Mouse (Mus musculus) CD4-positive helper T cell, adult 2 months (primary cell): ENCODE measurements around the gene Tmem205.

Experiments
- DNase-seq: peaks from one replicate; pipeline ENCODE4 v3.0.0-alpha.2; 2012; ENCODE audit warnings: low read depth, missing footprints, low spot score

Tmem205 gene

DNA sequence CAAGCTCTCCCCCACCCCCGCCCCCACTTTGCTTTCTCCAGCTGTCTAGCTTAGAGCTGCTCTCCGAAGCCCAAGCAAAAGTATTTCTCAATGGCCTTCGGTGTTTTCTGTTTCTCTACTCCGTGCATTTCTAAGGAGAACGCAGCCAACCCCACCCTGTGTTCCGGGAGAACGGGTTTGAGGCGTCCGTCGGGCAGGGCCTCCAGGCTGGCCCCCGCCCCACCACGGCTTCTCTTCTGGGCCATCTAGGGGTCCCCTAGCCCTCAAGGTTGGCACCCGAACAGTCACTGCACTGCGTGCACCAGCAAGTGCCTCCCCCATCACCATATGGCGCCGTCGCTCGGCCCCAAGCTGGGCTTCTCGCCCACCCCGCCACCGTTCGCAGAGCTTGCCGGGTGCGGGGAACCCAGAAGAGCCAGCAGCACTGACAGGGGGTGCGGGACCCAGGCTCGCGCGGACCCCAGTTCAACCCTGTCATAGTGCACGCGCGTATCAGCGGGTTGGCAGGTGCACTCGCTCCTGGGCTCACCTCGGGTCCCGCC lies 9.8 kb downstream of the Tmem205 start:
- DNase-seq: no peak

GRCm38 (mm10) chr9:21916851-21917492 lies 10.4 kb downstream of the Tmem205 start:
- no peak for DNase-seq

DNA sequence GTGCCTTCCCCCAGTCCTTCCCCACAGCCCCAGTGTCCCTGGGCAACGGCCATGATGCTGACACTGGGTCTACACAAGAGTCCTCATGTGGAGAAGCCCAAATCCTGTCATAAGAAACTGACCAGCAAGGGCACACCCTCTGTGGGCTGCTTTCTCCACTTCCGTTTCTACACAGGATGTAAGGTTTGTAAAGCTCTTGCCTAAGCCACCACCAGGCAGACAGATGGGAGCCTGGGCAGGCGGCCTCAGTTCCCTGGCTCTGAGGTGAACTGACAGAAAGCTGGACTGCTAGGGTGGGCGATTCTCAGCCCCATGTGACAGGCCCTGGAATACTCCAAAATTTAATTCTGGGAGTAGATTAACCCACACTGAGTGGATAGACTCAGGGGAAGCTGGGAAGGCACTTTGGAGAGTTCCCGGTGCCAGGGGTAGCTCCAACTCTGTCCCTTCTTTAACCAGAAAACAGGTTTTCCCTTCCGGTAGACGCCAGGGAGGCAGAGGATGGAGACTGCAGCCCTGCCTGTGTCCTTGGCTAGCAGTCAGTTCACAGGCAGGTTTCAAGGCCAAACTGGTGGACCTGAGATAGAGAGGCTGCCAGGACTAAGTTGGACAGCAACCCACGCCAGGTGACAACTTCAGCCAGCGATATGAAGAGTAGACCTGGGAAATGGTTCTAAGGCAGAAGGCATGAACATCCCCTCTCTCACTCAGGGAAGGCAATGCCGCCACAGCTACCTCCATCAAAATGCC lies 17.7 kb downstream of the Tmem205 start:
- peak; percentile 26 for DNase-seq

DNA sequence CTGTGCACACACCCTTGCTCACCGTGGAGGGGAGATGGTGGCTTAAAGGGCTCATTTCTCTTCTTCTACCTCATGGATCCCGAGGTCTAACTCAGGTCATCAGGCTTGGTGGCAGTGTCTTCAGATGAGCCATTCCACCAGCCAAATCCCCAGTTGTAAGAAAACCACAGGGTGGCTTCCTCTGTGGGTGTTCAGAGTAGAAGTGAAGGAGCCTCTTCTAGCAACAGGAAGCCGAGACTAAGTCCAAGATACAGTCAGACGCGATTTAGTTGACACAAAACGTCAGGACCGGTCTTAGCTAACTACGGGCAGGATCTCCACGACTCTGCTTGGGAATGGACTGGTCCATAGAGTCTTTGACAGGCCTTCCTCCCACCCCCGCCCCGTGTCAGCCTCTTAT lies 19.1 kb downstream of the Tmem205 start:
- peak; percentile 30 for DNase-seq

DNA sequence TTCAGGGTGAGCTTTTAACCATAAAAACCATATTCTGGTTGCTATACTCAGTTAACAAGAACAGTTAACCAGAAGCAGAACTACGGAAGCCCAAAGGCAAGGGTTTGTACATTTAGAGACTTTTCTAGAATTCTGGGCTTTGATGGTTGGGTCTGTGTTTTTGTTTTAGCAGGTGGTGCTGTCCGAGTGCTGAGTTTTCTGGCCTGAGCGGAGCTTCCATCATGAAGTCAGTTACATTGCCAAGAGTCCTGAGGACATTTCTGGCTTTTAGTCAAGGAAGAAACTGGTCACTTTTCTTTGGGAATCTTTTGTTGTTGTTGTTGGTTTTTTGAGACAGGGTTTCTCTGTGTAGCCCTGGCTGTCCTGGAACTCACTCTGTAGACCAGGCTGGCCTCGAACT lies 23.3 kb downstream of the Tmem205 start:
- no peak for DNase-seq

- DNase-seq: peak; percentile 78
Observed at GRCm38 (mm10) chr9:21901223-21901820, 26.0 kb downstream of the Tmem205 start.

DNA sequence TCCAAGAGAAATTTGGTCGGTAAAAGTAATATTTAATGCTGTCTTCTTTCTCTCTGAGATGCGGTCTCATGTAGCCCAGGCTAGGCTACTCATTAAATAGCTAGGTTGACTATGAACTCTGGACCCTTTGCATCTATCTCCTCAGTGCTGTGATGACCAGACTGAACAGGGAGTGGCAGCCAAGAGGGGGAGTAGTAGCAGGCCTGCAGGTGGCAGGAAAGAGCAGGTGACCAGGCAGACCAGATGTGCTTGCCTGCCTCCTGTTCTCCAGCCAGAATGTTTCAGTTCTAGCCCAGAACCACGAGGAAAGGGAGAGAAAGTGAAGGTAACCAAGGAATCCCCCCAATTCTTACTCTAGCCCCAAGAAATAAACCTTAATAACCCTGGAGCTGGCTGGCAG lies 38.1 kb downstream of the Tmem205 start:
- peak; percentile 10 for DNase-seq

GRCm38 (mm10) chr9:21876601-21877000 lies 50.8 kb downstream of the Tmem205 start:
- DNase-seq: no peak

DNA sequence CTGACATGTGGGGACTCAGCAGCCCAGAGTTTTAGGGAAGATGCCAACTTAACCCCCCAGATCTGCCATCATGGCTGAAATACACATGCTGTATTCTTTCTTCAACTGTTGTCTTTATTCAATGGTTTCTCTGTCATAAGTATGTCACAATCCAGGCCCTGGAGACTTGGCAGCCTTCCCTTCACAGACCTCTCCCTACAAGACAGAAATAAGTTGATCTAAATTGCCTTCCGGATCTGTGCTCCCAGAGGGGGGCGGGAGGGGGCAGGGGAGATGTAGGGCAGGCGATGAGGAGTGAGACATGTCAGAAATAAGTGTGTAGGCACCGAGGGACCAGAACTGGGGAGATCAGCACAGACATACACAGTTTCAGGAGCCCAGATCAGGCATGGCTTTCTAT lies 55.2 kb downstream of the Tmem205 start:
- no peak for DNase-seq
